Mouse (Mus musculus) neural tube, embryonic 13.5 days (tissue): Measurements from ENCODE around the gene Gstt4. TPM values are rescaled to one million over a fixed set of nuclear protein-coding genes. Genes with fewer than 3 reads are reported as not detected.

ENCODE experiments used
- polyA plus RNA-seq: library from polyadenylated mRNA; unstranded; fragments of >200 nt; fragmentation: Nextera tagmentation; extraction: Ambion mirVana; gene quantifications from 2 replicates; pipeline ENCODE4 v1.2.1, GENCODE M21; 2015

Gstt4 gene
- polyA plus RNA-seq, 1 experiment from 2014 or later, result not detected

Other genes with a start within 250 kb of the Gstt4 start
- 1.6 and 2.4 TPM in 2 replicates for gene Ggt5, start 233.2 kb downstream of the Gstt4 start, polyA plus RNA-seq
- gene Susd2, start 178.5 kb downstream of the Gstt4 start, polyA plus RNA-seq, result 7.1 TPM in 2 replicates
- 31.7 and 31.9 TPM in 2 replicates for gene Cabin1, start 58.2 kb downstream of the Gstt4 start, polyA plus RNA-seq
- 101 and 105 TPM in 2 replicates for gene Ddt, start 49.1 kb downstream of the Gstt4 start, polyA plus RNA-seq
- gene Gm20441, start 41.6 kb downstream of the Gstt4 start, polyA plus RNA-seq, result not detected in 2 replicates
- 0.96 and 1.3 TPM in 2 replicates for gene Gstt3, start 41.1 kb downstream of the Gstt4 start, polyA plus RNA-seq
- gene Gstt1, start 24.0 kb downstream of the Gstt4 start, polyA plus RNA-seq, result 5.6 and 6.0 TPM in 2 replicates
- 5.8 and 8.0 TPM in 2 replicates for gene Gstt2, start 14.9 kb upstream of the Gstt4 start, polyA plus RNA-seq
- 1,679 and 1,725 TPM in 2 replicates for gene Mif, start 37.7 kb upstream of the Gstt4 start, polyA plus RNA-seq
- gene Derl3, start 70.9 kb upstream of the Gstt4 start, polyA plus RNA-seq, result 2.1 and 2.9 TPM in 2 replicates
- 279 and 287 TPM in 2 replicates for gene Smarcb1, start 99.1 kb upstream of the Gstt4 start, polyA plus RNA-seq
- 46.4 and 54.4 TPM in 2 replicates for gene Chchd10, start 110.6 kb upstream of the Gstt4 start, polyA plus RNA-seq
- 39.0 and 40.4 TPM in 2 replicates for gene Mmp11, start 114.0 kb upstream of the Gstt4 start, polyA plus RNA-seq
- 1.4 and 3.0 TPM in 2 replicates for gene Gm867, start 118.1 kb upstream of the Gstt4 start, polyA plus RNA-seq
- gene Vpreb3, start 120.5 kb upstream of the Gstt4 start, polyA plus RNA-seq, result 1.2 TPM in 2 replicates
- not detected in 2 replicates for gene Gm5134, start 132.0 kb upstream of the Gstt4 start, polyA plus RNA-seq
- gene Zfp280b, start 210.1 kb upstream of the Gstt4 start, polyA plus RNA-seq, result 12.0 and 12.4 TPM in 2 replicates